Mouse (Mus musculus) CH12.LX (cell line): Measurements from ENCODE around the gene Nkx2-4. TPM values are rescaled to one million over a fixed set of nuclear protein-coding genes. Genes with fewer than 3 reads are reported as not detected.

ENCODE experiments used
- DNase-seq: peaks from one replicate; pipeline ENCODE4 v3.0.0-alpha.2; 2013; ENCODE audit errors: extremely low read depth
- H3K27ac ChIP-seq: 2 replicates; pipeline ENCODE4 v1.5.1; 2012; ENCODE audit warnings: low read depth, mild to moderate bottlenecking, control low read depth, moderate library complexity; ENCODE audit not compliant: insufficient read depth
- H3K27me3 ChIP-seq: replicated peaks from 2 replicates; pipeline ENCODE3; 2012; ENCODE audit warnings: inconsistent platforms
- H3K36me3 ChIP-seq, 2 experiments: replicated peaks in 1 of 2; 2 replicates each; pipeline versions ENCODE3 to v1.6.1; 2012; ENCODE audit warnings: inconsistent platforms in 1 of 2, low read length in 1 of 2, mild to moderate bottlenecking in 1 of 2, mixed read lengths in 1 of 2, moderate library complexity in 1 of 2; ENCODE audit not compliant: control insufficient read depth in 1 of 2, insufficient read depth in 1 of 2
- H3K4me1 ChIP-seq, 2 experiments: 2 replicates each; pipeline ENCODE4 v1.6.1; 2012; ENCODE audit warnings: inconsistent platforms in 1 of 2, moderate library complexity in 1 of 2; ENCODE audit not compliant: insufficient read depth in 2 of 2, control insufficient read depth in 1 of 2
- H3K4me2 ChIP-seq: 2 replicates; pipeline ENCODE4 v1.6.1; 2012; ENCODE audit warnings: low read depth, mild to moderate bottlenecking, control low read depth; ENCODE audit not compliant: poor library complexity, insufficient read depth, severe bottlenecking
- H3K4me3 ChIP-seq, 3 experiments: fragments of 150-350 bp in 1 of 3; sonication (generic) in 1 of 3; replicated peaks in 1 of 3; 2 replicates each; pipeline versions ENCODE3 to v1.5.1; 2011 to 2012; ENCODE audit warnings: low read depth in 2 of 3, low read length in 2 of 3, mild to moderate bottlenecking in 2 of 3, moderate library complexity in 2 of 3, control low read depth in 1 of 3, improper control_type of control experiment in 1 of 3, inconsistent platforms in 1 of 3, mixed read lengths in 1 of 3; ENCODE audit not compliant: poor library complexity in 1 of 3
- H3K79me2 ChIP-seq: replicated peaks from 2 replicates; pipeline ENCODE4 v1.6.1; 2012; ENCODE audit warnings: mild to moderate bottlenecking, moderate library complexity; ENCODE audit not compliant: control insufficient read depth, poor library complexity, insufficient read depth, severe bottlenecking; ENCODE audit errors: extremely low read depth
- H3K9ac ChIP-seq: 2 replicates; pipeline ENCODE4 v1.6.1; 2012; ENCODE audit warnings: low read depth, mild to moderate bottlenecking, control low read depth, moderate library complexity; ENCODE audit not compliant: insufficient read depth
- H3K9me3 ChIP-seq: replicated peaks from 2 replicates; pipeline ENCODE3; 2012; ENCODE audit warnings: low read length, inconsistent platforms, mixed read lengths
- CHD1 ChIP-seq: IDR thresholded peaks from 2 replicates; pipeline ENCODE4 v1.6.1; 2012; ENCODE audit warnings: low read depth, low read length, improper control_type of control experiment, inconsistent platforms
- CHD2 ChIP-seq: IDR thresholded peaks from 2 replicates; pipeline ENCODE4 v1.6.1; 2011; ENCODE audit warnings: low read length, improper control_type of control experiment
- CTCF ChIP-seq, 2 experiments: IDR thresholded peaks in 1 of 2; conservative IDR thresholded peaks in 1 of 2; 2 replicates each; pipeline ENCODE4 v1.5.1; 2011 to 2012; ENCODE audit warnings: low read depth in 2 of 2, low read length in 2 of 2, improper control_type of control experiment in 1 of 2, inconsistent platforms in 1 of 2, mild to moderate bottlenecking in 1 of 2, moderate library complexity in 1 of 2
- E2F4 ChIP-seq: IDR thresholded peaks from 2 replicates; pipeline ENCODE4 v1.6.1; 2011; ENCODE audit warnings: low read depth, low read length, improper control_type of control experiment; ENCODE audit not compliant: insufficient replicate concordance
- EP300 ChIP-seq: IDR thresholded peaks from 2 replicates; pipeline ENCODE4 v1.6.1; 2011; ENCODE audit warnings: low read length, improper control_type of control experiment
- ETS1 ChIP-seq: conservative IDR thresholded peaks from 2 replicates; pipeline ENCODE4 v1.6.1; 2012; ENCODE audit warnings: low read depth, mild to moderate bottlenecking, inconsistent platforms, low read length, improper control_type of control experiment, moderate library complexity
- GABPA ChIP-seq: IDR thresholded peaks from 2 replicates; pipeline ENCODE4 v1.6.1; 2012; ENCODE audit warnings: low read depth, low read length, improper control_type of control experiment, inconsistent platforms; ENCODE audit not compliant: insufficient replicate concordance
- HCFC1 ChIP-seq: IDR thresholded peaks from 2 replicates; pipeline ENCODE4 v1.6.1; 2012; ENCODE audit warnings: low read depth, mild to moderate bottlenecking, inconsistent platforms, low read length, improper control_type of control experiment
- IRF4 ChIP-seq: IDR thresholded peaks from 2 replicates; pipeline ENCODE4 v1.6.1; 2014; ENCODE audit warnings: low read depth, mild to moderate bottlenecking, inconsistent platforms, low read length, improper control_type of control experiment
- JUN ChIP-seq: IDR thresholded peaks from 2 replicates; pipeline ENCODE4 v1.6.1; 2011; ENCODE audit warnings: low read depth, mild to moderate bottlenecking, low read length, improper control_type of control experiment, moderate library complexity; ENCODE audit not compliant: insufficient read depth
- KAT2A ChIP-seq: IDR thresholded peaks from 2 replicates; pipeline ENCODE4 v1.6.1; 2012; ENCODE audit warnings: low read length, improper control_type of control experiment, inconsistent platforms; ENCODE audit not compliant: insufficient replicate concordance
- MAFK ChIP-seq: IDR thresholded peaks from 2 replicates; pipeline ENCODE4 v1.6.1; 2011; ENCODE audit warnings: low read length, improper control_type of control experiment; ENCODE audit not compliant: insufficient replicate concordance
- MXI1 ChIP-seq: IDR thresholded peaks from 2 replicates; pipeline ENCODE4 v1.6.1; 2011; ENCODE audit warnings: mild to moderate bottlenecking, low read depth, low read length, improper control_type of control experiment
- MYC ChIP-seq: IDR thresholded peaks from 2 replicates; pipeline ENCODE4 v1.6.1; 2011; ENCODE audit warnings: low read depth, mild to moderate bottlenecking, improper control_type of control experiment, low read length
- NELFE ChIP-seq: IDR thresholded peaks from 2 replicates; pipeline ENCODE4 v1.6.1; 2011; ENCODE audit warnings: low read depth, low read length, improper control_type of control experiment
- NRF1 ChIP-seq: IDR thresholded peaks from 2 replicates; pipeline ENCODE4 v1.6.1; 2014; ENCODE audit warnings: low read depth, mild to moderate bottlenecking, inconsistent platforms, low read length, improper control_type of control experiment, moderate library complexity
- POLR2A ChIP-seq: IDR thresholded peaks from 2 replicates; pipeline ENCODE4 v1.6.1; 2011; ENCODE audit warnings: low read depth, mild to moderate bottlenecking, improper control_type of control experiment, low read length
- POLR2AphosphoS2 ChIP-seq: IDR thresholded peaks from 2 replicates; pipeline ENCODE4 v1.6.1; 2011; ENCODE audit warnings: low read depth, low read length, improper control_type of control experiment
- SIN3A ChIP-seq: IDR thresholded peaks from 2 replicates; pipeline ENCODE4 v1.6.1; 2012; ENCODE audit warnings: low read length, improper control_type of control experiment, inconsistent platforms
- SMC3 ChIP-seq: IDR thresholded peaks from 2 replicates; pipeline ENCODE4 v1.6.1; 2011; ENCODE audit warnings: low read depth, low read length, improper control_type of control experiment
- TBP ChIP-seq: conservative IDR thresholded peaks from 2 replicates; pipeline ENCODE4 v1.6.1; 2011; ENCODE audit warnings: low read depth, low read length, improper control_type of control experiment
- TCF12 ChIP-seq: IDR thresholded peaks from 2 replicates; pipeline ENCODE4 v1.6.1; 2014; ENCODE audit warnings: low read depth, mild to moderate bottlenecking, inconsistent platforms, low read length, improper control_type of control experiment
- UBTF ChIP-seq: IDR thresholded peaks from 2 replicates; pipeline ENCODE4 v1.6.1; 2012; ENCODE audit warnings: low read depth, mild to moderate bottlenecking, inconsistent platforms, low read length, improper control_type of control experiment, moderate library complexity
- ZKSCAN1 ChIP-seq: IDR thresholded peaks from 2 replicates; pipeline ENCODE4 v1.6.1; 2012; ENCODE audit warnings: low read depth, inconsistent platforms, low read length, improper control_type of control experiment, borderline replicate concordance
- ZMIZ1 ChIP-seq: IDR thresholded peaks from 2 replicates; pipeline ENCODE4 v1.6.1; 2012; ENCODE audit warnings: low read depth, mild to moderate bottlenecking, inconsistent platforms, low read length, improper control_type of control experiment
- ZNF384 ChIP-seq: IDR thresholded peaks from 2 replicates; pipeline ENCODE4 v1.6.1; 2012; ENCODE audit warnings: low read depth, low read length, improper control_type of control experiment, inconsistent platforms
- dilution Hi-C: fragments of 300-500 bp; cut with MboI; formaldehyde crosslinking; loops from 2 replicates; pipeline ENCODE4 v1.14.3; 2020; ENCODE audit warnings: low sequenced_read_pairs; ENCODE audit not compliant: extremely low pct_unique_long_range_greater_than_20kb, extremely low pct_ligation_motif_present
- in situ Hi-C: fragments of 300-500 bp; cut with MboI; formaldehyde crosslinking; loops from 3 replicates; pipeline ENCODE4 v1.14.3; 2019; ENCODE audit warnings: low sequenced_read_pairs, low pct_ligation_motif_present, low pct_unique_long_range_greater_than_20kb, mixed read lengths
- polyA plus RNA-seq: library from polyadenylated mRNA; unstranded; fragments of >175 nt; gene quantifications from 2 replicates; pipeline ENCODE4 v1.2.1, GENCODE M21; 2012; ENCODE audit warnings: low read depth; ENCODE audit not compliant: insufficient read length
- total RNA-seq, 2 experiments: library from RNA; depleted of rRNA; stranded (reverse); fragments of 300-350 nt in 1 of 2; fragments of >200 nt in 1 of 2; gene quantifications; 2 replicates each; pipeline ENCODE4 v1.2.3; 2012 to 2014

Nkx2-4 gene
- total and polyA plus RNA-seq, 3 experiments, result not detected

- H3K9ac ChIP-seq, result no peak overlapping the region
- H3K36me3 ChIP-seq, result peaks cover 0 to 15% of the 10 kb centered on the region in 2 experiments
- TF ChIP-seq ZKSCAN1 (no peak), TCF12 (no peak), ETS1 (no peak), POLR2AphosphoS2 (no peak), MYC (no peak), EP300 (no peak), KAT2A (no peak), POLR2A (no peak), CHD2 (no peak), NRF1 (no peak), IRF4 (no peak), GABPA (no peak), SIN3A (no peak), ZNF384 (no peak), MAFK (no peak), NELFE (no peak)
- H3K9me3 ChIP-seq, result peaks cover 13% of the 10 kb centered on the region
- no peaks in the 10 kb centered on the region for H3K27me3 ChIP-seq
- no peak overlapping the region for H3K4me2 ChIP-seq
- H3K79me2 ChIP-seq, result no peaks in the 10 kb centered on the region
- in situ Hi-C loops, result no loop called here
- no peak overlapping the region for H3K27ac ChIP-seq
- DNase-seq, result no peak
- H3K4me3 ChIP-seq, result no peak overlapping the region
- H3K4me1 ChIP-seq, result peaks cover 0 to 6% of the 10 kb centered on the region in 2 experiments; a peak in 2 of 4 replicates
- dilution Hi-C loops, result no loop called here
These were observed 2.9 kb downstream of the Nkx2-4 start for GRCm38 (mm10) chr2:147082391-147082790.

GRCm38 (mm10) chr2:147074399-147074798 lies 10.8 kb downstream of the Nkx2-4 start:
- H3K4me1 ChIP-seq, result peaks cover 0 to under 1% of the 10 kb centered on the region in 2 experiments; a peak in 1 of 4 replicates
- H3K4me3 ChIP-seq, result no peak overlapping the region
- DNase-seq, result no peak
- no peaks in the 10 kb centered on the region for H3K79me2 ChIP-seq
- H3K9ac ChIP-seq, result no peak overlapping the region
- H3K27ac ChIP-seq, result no peak overlapping the region
- H3K9me3 ChIP-seq, result no peaks in the 10 kb centered on the region
- TF ChIP-seq MXI1, result no peak
- no peak for TF ChIP-seq UBTF
- TF ChIP-seq ZNF384, result no peak
- no peak for TF ChIP-seq CHD1
- no peak for TF ChIP-seq SMC3
- TF ChIP-seq E2F4, result no peak
- TF ChIP-seq TCF12, result no peak
- no peak for TF ChIP-seq KAT2A
- TF ChIP-seq ZMIZ1, result no peak
- TF ChIP-seq SIN3A, result no peak
- TF ChIP-seq IRF4, result no peak
- no peak for TF ChIP-seq JUN
- no peak for TF ChIP-seq ZKSCAN1
- no peak for TF ChIP-seq POLR2AphosphoS2
- no peak for TF ChIP-seq MYC
- TF ChIP-seq TBP, result no peak
- no peak for TF ChIP-seq NRF1
- no peak for TF ChIP-seq HCFC1
- TF ChIP-seq CTCF (conservative IDR thresholded peaks at IDR 0.05 in 1 of 2, IDR thresholded peaks at IDR 0.05 in 1 of 2; ENCODE audit: low read depth in 2 of 2, low read length in 2 of 2), result no peak
- no peak for TF ChIP-seq NELFE
- in situ Hi-C loops, result no loop called here
- H3K27me3 ChIP-seq, result no peaks in the 10 kb centered on the region
- H3K36me3 ChIP-seq, result peaks cover 14 to 74% of the 10 kb centered on the region in 2 experiments
- dilution Hi-C loops, result no loop called here
- no peak overlapping the region for H3K4me2 ChIP-seq
